Mouse (Mus musculus) ES-Bruce4 (cell line): ENCODE measurements around the gene Pik3c2b. TPM values are rescaled to one million over a fixed set of nuclear protein-coding genes. Genes with fewer than 3 reads are reported as not detected.
"Not testable (repeated sequence)": the region's sequence is repeated elsewhere in the genome, so short reads cannot be mapped to it uniquely, and the experiment has no call there.

Experiments used
- H3K27ac ChIP-seq: 2 replicates; pipeline ENCODE4 v1.5.1; 2012; ENCODE audit warnings: low read length, inconsistent platforms; ENCODE audit not compliant: insufficient read depth
- H3K27me3 ChIP-seq: 2 replicates; pipeline ENCODE4 v1.6.1; 2012; ENCODE audit warnings: mild to moderate bottlenecking, low read length, inconsistent platforms; ENCODE audit not compliant: control insufficient read depth, poor library complexity, insufficient read depth, severe bottlenecking
- H3K36me3 ChIP-seq: 2 replicates; pipeline ENCODE4 v1.6.1; 2012; ENCODE audit warnings: inconsistent platforms, mild to moderate bottlenecking, low read length, moderate library complexity; ENCODE audit not compliant: control insufficient read depth, poor library complexity, insufficient read depth, severe bottlenecking
- H3K4me1 ChIP-seq: one replicate; pipeline ENCODE4 v1.8.1; 2011; ENCODE audit warnings: low read length; ENCODE audit not compliant: control insufficient read depth, insufficient read depth
- H3K4me3 ChIP-seq: 2 replicates; pipeline ENCODE4 v1.5.1; 2011; ENCODE audit warnings: low read depth, mild to moderate bottlenecking, low read length
- H3K9ac ChIP-seq: 2 replicates; pipeline ENCODE4 v1.6.1; 2012; ENCODE audit warnings: low read depth, mild to moderate bottlenecking, inconsistent platforms; ENCODE audit not compliant: poor library complexity, severe bottlenecking
- H3K9me3 ChIP-seq: replicated peaks from 2 replicates; pipeline ENCODE4 v1.6.1; 2012; ENCODE audit warnings: mild to moderate bottlenecking, low read length, inconsistent platforms; ENCODE audit not compliant: control insufficient read depth, poor library complexity, insufficient read depth, severe bottlenecking
- CTCF ChIP-seq: IDR thresholded peaks from one replicate; pipeline ENCODE4 v1.8.1; 2011; ENCODE audit warnings: low read depth, low read length
- EP300 ChIP-seq: IDR thresholded peaks from 2 replicates; pipeline ENCODE4 v1.6.1; 2011; ENCODE audit warnings: low read depth, low read length; ENCODE audit not compliant: insufficient read depth
- POLR2A ChIP-seq: IDR thresholded peaks from one replicate; pipeline ENCODE4 v1.8.1; 2011; ENCODE audit warnings: low read length; ENCODE audit not compliant: insufficient read depth
- polyA plus RNA-seq: library from polyadenylated mRNA; stranded (reverse); fragments of >200 nt; gene quantifications from 2 replicates; pipeline ENCODE4 v1.2.4, GENCODE M21; 2011; ENCODE audit warnings: low read depth; ENCODE audit not compliant: missing spikeins, insufficient read depth, insufficient read length

Pik3c2b gene
- polyA plus RNA-seq, 1 experiment, result 6.0 TPM

DNA sequence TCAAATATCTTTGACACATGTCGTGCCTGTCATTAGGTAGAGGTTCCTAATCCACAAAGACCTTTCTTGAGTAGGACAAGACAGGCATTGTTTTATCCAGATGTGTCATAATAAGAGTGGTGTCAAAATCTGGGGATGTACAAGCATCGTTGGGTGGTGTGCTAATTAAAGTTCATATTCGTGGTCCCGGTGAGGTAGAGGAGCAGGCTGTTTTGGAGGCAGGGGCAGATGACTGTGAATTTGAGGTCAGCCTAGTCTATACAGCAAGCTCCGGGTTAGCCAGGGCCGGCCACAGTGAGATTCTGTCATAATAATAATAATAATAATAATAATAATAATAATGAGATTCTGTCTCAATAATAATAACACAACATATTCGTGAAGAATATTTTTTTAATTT lies 21.0 kb upstream of the Pik3c2b start:
- Histone ChIP-seq H3K27me3 (no peaks in the 10 kb centered on the region), H3K4me1 (no peaks in the 10 kb centered on the region), H3K4me3 (peak overlapping the region; percentile 98), H3K9me3 (no peaks in the 10 kb centered on the region), H3K36me3 (peaks cover 4% of the 10 kb centered on the region), H3K9ac (peak overlapping the region; percentile 96), H3K27ac (no peak overlapping the region)
- no peak for TF ChIP-seq EP300
- no peak for TF ChIP-seq CTCF
- no peak for TF ChIP-seq POLR2A

GRCm38 (mm10) chr1:133025051-133025795 lies 20.2 kb upstream of the Pik3c2b start:
- Histone ChIP-seq H3K27me3 (no peaks in the 10 kb centered on the region), H3K27ac (peak overlapping the region; percentile 82), H3K4me3 (peak overlapping the region; percentile 98), H3K9ac (peak overlapping the region; percentile 96), H3K36me3 (peaks cover 4% of the 10 kb centered on the region), H3K4me1 (no peaks in the 10 kb centered on the region), H3K9me3 (no peaks in the 10 kb centered on the region)
- TF ChIP-seq CTCF (no peak), EP300 (0 out of 2 replicates have a peak, but pooled peaks have one; percentile 46)

GRCm38 (mm10) chr1:133025796-133026190 lies 19.7 kb upstream of the Pik3c2b start:
- H3K9me3 ChIP-seq, H3K4me1 ChIP-seq, H3K27me3 ChIP-seq, H3K36me3 ChIP-seq: not testable (repeated sequence)
- Histone ChIP-seq H3K9ac (peak overlapping the region; percentile 96), H3K27ac (0 out of 2 replicates have a peak overlapping the region, but pooled peaks have one; percentile 55), H3K4me3 (peak overlapping the region; percentile 74)

GRCm38 (mm10) chr1:133027126-133027525 lies 18.3 kb upstream of the Pik3c2b start:
- Histone ChIP-seq H3K4me1 (no peaks in the 10 kb centered on the region), H3K9ac (0 out of 2 replicates have a peak overlapping the region, but pooled peaks have one; percentile 36), H3K36me3 (peaks cover under 1% of the 10 kb centered on the region; the same call in 1 of the 2 replicates), H3K4me3 (no peak overlapping the region), H3K27ac (peak overlapping the region; percentile 26; the same call in 1 of the 2 replicates), H3K9me3 (no peaks in the 10 kb centered on the region), H3K27me3 (no peaks in the 10 kb centered on the region)
- TF ChIP-seq EP300 (no peak), CTCF (no peak), POLR2A (no peak)

- Histone ChIP-seq H3K9me3 (no peaks in the 10 kb centered on the region), H3K9ac (no peak overlapping the region; the same call in 1 of the 2 replicates), H3K27ac (no peak overlapping the region), H3K4me3 (0 out of 2 replicates have a peak overlapping the region, but pooled peaks have one; percentile 21), H3K27me3 (no peaks in the 10 kb centered on the region), H3K4me1 (no peaks in the 10 kb centered on the region), H3K36me3 (no peaks in the 10 kb centered on the region)
- TF ChIP-seq CTCF, result no peak
- no peak for TF ChIP-seq EP300
- no peak for TF ChIP-seq POLR2A
These were observed 17.5 kb upstream of the Pik3c2b start for GRCm38 (mm10) chr1:133027980-133028379.

GRCm38 (mm10) chr1:133029744-133030143 lies 15.7 kb upstream of the Pik3c2b start:
- Histone ChIP-seq H3K4me3 (no peak overlapping the region), H3K9me3 (no peaks in the 10 kb centered on the region), H3K36me3 (no peaks in the 10 kb centered on the region), H3K27ac (no peak overlapping the region), H3K27me3 (no peaks in the 10 kb centered on the region), H3K9ac (no peak overlapping the region), H3K4me1 (no peaks in the 10 kb centered on the region)
- TF ChIP-seq CTCF (no peak), POLR2A (no peak), EP300 (no peak)
